Mouse (Mus musculus) T-helper 2 cell (primary cell): Measurements from ENCODE around the gene Cand2.

Experiments used
- in situ Hi-C: fragments of 300-600 bp; cut with MboI, MseI; formaldehyde crosslinking; loops from one replicate; pipeline ENCODE4 v1.15.1; 2025; ENCODE audit warnings: high pct_unique_total_duplicates

The Cand2 gene

GRCm38 (mm10) chr6:115774501-115774921, at the start of gene Cand2:
Cand2 (plus strand) TSS chr6:115774538.
- in situ Hi-C loops, result no loop called here

DNA sequence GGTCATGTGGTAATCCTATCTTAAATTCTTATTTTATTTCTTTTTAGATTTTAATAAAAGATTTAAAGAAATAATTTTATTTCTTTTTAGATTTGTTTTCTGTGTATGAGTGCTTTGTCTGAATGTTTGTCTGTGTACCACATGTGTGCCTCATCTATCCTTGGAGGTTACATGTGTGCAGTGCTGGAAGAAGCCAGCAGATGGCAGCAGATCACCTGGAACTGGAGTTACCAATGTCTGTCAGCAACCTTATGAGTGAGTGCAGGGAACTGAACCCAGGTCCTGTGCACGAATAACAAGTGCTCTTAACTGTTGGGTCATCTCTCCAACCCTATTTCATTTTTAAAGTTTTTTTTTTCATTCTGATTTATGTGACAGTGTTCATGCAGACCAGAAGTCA, 47.2 kb upstream of the Cand2 start:
- in situ Hi-C loops, result no loop called here

- in situ Hi-C loops, result no loop called here
These were observed 46.8 kb upstream of the Cand2 start for GRCm38 (mm10) chr6:115727570-115727969.

GRCm38 (mm10) chr6:115730560-115731342, 43.6 kb upstream of the Cand2 start:
- in situ Hi-C loops, result no loop called here

DNA sequence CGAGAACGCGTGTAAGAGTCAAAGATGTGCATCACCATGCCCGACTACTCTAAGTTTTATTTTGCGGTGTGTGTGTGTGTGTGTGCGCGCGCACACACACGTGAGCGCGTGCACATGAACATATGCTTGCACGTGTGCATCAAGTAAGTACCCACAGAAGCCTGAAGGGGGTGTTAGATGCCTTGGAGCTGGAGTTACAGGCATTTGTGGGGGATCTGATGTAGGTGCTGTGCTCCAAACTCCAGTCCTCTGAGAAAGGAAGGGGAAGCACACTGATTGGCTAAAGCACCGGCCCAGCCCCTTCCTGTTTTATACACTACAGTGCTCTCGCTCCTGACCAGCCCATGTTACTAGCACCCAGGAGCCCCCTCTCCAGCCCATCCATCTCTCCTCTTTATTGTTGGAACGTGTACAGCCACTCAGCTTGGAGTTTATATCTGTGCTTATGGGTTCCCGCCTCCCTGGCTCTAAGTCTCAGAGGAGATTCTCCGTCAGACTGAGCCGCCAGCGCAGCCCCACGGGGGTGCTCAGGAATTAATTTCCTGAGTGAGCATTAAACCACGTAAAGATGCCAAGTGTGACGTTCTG, 41.9 kb upstream of the Cand2 start:
- in situ Hi-C loops, result no loop called here

DNA sequence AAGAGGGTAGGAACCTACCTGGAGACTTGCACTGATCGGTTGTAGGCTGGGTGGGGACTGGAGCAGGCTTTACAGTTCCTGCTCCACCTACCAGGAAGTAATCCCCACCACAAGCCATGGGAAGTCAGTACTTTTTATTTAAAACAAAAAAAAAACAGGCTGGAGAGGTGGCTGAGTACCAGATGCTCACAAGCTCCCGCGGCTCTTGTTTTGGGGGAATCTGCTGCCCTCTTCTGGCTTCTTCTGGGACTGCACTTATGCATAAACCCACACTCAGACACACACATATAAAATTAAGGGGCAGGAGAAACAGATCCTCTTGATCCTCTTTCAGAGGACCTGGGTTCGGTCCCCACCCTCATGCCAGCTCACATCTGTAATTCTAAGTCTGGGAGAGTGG, 39.4 kb upstream of the Cand2 start:
- in situ Hi-C loops, result no loop called here

DNA sequence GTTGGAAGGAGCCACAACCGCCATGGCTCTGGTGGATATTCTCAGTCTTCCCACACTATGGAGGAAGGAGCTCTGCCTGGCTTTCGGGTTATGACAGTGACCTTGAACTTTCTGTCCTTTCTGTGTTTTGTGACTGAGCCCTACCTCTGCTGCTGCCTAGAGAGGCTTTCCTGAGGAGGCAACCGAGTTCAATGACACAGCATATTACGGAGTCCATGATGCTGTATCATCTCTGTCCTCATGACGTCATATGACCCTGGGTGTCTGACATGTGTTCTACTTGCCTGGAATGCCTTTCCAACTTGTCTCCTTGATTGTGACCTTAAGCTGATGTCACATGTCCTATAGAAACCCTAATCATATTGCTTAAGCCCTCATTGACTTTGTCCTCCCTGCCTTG, 35.3 kb upstream of the Cand2 start:
- in situ Hi-C loops, result no loop called here

DNA sequence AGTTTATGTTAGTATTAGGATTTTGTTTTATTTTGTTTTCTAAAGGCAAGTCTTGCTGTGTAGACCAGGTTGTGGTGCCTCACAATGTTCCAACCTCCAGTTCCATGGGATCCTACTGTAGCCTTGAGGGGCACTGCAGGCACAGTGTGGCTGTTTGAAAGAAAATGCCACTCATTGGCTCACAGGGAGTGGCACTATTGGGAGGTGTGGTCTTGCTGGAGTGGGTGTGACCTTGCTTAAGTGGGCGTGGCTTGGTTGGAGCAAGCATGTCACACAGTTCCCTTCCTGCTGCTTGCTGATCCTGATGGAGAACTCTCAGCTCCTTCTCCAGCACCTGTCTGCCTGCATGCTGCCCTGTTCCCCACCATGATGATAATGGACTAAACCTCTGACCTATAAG, 30.8 kb upstream of the Cand2 start:
- in situ Hi-C loops, result no loop called here

DNA sequence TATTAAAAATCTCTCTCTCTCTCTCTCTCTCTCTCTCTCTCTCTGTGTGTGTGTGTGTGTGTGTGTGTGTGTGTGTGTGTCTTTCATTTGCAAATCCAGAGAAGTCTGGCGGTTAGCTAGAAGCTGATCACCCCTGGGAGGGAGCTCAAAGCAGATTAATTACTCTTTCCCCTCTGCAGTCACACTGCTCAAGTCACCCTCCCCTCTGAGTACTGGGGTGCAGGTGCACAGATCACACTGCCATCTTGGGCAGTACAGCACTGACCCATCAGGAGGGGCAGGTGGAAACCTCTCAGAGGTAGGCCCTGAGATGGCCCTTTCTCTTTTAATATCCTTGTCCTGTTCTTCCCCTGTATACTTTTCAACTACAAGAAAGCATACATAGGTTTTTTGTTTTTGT, 28.0 kb upstream of the Cand2 start:
- in situ Hi-C loops, result no loop called here

DNA sequence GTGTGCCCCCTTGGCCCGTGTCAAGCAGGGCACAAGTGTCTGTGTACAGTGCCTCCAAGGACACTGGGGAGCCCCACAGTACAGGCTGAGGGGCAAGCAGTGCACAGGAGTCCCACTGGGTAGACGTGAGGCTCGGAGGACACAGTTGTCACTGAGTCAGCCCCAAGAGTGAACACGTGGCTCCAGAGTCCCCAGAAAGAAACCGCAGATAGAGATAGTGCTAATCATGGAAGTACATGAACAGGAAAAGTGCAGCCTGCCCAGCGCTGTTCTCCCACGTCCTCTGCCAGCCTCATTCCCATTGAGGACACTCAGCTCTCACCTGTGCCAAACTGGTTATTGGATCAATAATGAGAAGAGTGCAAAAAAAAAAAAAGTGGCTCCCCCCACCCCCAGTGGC, 18.8 kb upstream of the Cand2 start:
- in situ Hi-C loops, result no loop called here

DNA sequence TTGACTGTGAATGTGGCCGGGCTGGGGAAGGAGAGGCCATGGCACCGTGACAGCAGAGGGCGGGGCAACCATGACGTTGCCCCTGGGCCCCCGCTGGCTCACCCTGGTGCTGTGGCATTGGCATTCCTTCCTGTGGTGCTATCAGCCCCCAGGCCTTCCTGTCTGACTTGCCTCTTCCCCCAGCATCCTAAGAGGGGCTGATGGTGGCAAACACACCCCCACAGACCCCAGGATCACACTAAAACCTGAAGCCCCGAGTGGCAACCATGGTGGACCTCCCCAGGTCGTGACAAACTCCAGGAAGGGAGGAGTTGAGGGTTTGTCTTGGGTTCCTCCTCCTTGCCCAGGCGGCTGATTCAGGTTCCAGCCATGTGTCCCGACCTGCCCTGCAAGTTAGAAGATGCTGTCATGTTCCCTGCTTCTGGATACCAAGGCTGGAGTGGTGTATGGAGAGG, 15.3 kb upstream of the Cand2 start:
- in situ Hi-C loops, result no loop called here

- in situ Hi-C loops, result no loop called here
These were observed 14.9 kb upstream of the Cand2 start for GRCm38 (mm10) chr6:115759461-115759860.

GRCm38 (mm10) chr6:115760137-115760536, 14.2 kb upstream of the Cand2 start:
- in situ Hi-C loops, result no loop called here

DNA sequence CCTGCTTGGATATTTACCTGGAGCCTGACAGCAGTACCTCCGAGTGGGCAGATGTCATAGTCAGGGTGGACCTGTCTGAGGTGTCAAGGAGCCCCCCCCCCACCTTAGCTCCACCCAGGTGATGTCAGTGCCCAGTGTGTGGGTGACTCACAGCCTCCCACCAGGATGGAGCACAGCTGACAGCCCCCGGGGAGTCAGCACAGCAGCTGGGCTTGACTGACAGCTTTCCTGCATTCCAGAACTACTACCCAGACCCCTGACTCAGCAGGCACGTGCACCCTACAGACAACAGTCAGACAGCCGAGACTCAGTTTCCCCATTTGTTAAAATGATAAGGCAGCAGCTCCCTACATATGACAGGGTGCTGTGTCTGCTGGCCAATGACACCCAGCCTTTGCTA, 13.4 kb upstream of the Cand2 start:
- in situ Hi-C loops, result no loop called here

GRCm38 (mm10) chr6:115761995-115762756, 12.2 kb upstream of the Cand2 start, which contains the start of gene Tmem40:
Tmem40 (minus strand) TSS chr6:115762410.
- in situ Hi-C loops, result no loop called here

DNA sequence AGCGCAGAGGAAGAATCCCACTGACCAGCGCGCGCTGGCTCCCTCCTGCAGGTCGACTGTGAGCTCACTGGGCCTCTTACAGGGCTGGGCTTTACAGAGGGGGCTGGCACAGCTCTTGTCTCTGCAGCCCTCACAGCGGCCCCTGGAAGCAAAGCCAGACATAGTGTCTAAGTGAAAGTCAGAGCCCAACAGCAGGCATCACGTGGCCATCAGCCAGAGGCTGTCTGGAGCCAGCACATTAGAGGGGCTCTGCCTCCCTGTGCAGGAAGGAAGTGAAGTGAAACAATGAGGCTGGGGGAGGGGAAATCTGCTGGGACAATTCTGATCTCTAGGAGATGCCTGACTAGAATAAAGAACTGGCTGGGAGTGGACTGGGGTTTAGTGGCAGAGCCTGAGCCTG, 10.2 kb upstream of the Cand2 start:
- in situ Hi-C loops, result no loop called here

DNA sequence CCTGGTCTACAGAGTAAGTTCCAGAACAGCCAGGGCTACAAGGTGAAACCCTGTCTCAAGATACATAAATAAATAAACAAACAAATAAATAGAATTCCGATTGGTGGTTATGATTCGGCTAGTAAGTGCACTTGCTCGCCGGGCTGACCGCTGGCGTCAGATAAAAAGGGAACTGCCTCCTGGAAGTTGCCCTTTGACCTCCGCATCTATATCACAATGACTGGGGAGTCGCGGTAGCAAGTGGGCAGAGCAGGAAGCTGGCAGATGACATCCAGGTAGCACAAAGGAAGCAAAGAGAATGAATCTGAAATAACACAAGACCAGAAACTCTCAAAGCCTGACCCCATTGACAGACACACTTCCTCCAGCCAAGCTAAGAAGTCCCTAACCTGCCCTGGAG, 7.0 kb upstream of the Cand2 start:
- in situ Hi-C loops, result no loop called here

DNA sequence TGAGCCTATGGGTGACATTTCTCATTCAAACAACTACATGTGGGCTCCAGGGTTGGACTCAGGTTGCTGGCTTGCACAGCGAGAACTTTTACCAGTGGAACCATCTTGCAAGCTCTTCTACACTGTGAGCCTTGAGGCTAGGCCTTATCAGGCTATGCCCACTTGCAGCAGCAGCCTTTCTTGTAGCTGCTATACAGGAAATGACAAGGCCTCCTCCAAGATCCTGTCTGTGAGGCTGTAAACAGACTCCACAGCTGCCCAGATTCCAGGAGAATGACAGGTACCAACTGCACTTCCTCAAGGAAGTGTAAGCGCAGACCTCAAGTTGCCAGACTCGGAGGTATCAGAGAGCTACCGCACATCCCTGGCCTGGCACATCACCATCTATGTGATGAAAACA, 6.1 kb upstream of the Cand2 start:
- in situ Hi-C loops, result no loop called here

GRCm38 (mm10) chr6:115770059-115770670, 4.2 kb upstream of the Cand2 start:
- in situ Hi-C loops, result no loop called here

DNA sequence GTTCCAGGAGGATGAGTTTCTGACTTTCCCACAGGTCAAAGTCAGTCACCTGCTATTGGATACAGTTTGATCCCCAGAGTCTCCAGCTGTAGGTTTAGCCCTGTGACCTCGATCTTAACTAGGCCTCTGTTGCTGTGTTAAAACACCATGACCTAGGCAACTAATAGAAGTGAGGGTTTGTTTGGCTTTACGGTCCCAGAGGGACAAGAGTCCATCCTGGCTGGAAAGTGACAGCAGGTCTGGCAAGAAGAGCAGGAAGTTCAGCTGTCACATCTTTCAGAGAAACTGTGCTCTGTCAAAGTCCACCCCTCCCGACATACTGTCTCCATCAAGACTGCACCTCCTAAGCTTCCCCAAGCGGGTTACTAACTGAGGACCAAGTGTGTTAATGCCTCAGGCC, 3.5 kb upstream of the Cand2 start:
- in situ Hi-C loops, result no loop called here

DNA sequence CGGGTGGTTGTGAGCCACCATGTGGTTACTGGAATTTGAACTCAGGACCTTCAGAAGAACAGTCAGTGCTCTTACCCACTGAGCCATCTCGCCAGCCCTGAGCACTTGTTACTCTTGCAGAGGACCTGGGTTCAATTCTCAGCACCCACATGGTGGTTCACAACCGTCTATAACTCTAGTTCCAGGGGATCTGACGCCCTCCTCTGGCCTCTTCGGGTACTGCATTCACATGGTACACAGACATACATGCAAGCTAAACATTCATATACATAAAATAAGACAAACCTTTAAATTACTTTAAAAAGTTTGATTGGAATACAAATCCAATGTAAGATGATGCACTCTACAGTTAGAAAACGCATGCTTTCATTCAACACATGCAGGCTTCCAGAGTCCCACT, 2.1 kb upstream of the Cand2 start:
- in situ Hi-C loops, result no loop called here

DNA sequence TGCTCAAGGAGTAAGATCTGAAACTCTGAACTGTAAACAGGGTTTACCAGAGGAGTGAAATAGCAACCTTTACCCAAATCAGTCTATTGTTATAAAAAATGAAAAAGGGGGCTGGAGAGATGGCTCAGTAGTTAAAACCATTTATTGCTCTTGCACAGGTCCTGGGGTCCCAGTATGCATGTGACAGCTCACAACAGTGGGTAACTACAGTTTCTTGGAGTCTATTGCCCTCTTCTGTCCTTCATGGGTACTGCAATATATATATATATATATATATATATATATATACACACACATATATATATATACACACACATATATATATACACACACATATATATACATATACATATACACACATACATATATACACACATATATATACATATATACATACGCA, 1.7 kb upstream of the Cand2 start:
- in situ Hi-C loops, result no loop called here
